Mouse (Mus musculus): ENCODE data around the gene Olfr536. TPM values are rescaled to one million over a fixed set of nuclear protein-coding genes. Genes with fewer than 3 reads are reported as not detected.
"Not testable (repeated sequence)": the region's sequence is repeated elsewhere in the genome, so short reads cannot be mapped to it uniquely, and the experiment has no call there.

The Olfr536 gene
- polyA plus RNA-seq (2016; fragmentation: Nextera tagmentation; extraction: Ambion mirVana), result not detected in 2 replicates

GRCm38 (mm10) chr7:140507346-140508021 is at the start of gene Olfr536:
Gene Olfr536 (minus strand): TSS chr7:140507396.
- not testable (repeated sequence) for H3K36me3 ChIP-seq; H3K4me3 ChIP-seq; DNase-seq (ENCODE audit: low spot score); H3K27me3 ChIP-seq (ENCODE audit: low read depth, poor library complexity, severe bottlenecking); H3K27ac ChIP-seq (replicated peaks); H3K9me3 ChIP-seq (replicated peaks); H3K4me1 ChIP-seq
- 97% methylated on average over 2 of the region's 2 CpGs for WGBS

- no peaks in the 10 kb centered on the region for H3K27me3 ChIP-seq (ENCODE audit: low read depth, poor library complexity, severe bottlenecking)
- no peaks in the 10 kb centered on the region for H3K36me3 ChIP-seq
- H3K9me3 ChIP-seq (replicated peaks), result no peaks in the 10 kb centered on the region
- H3K27ac ChIP-seq (replicated peaks), result no peak overlapping the region
- no peak for DNase-seq (ENCODE audit: low spot score)
- H3K4me1 ChIP-seq, result no peaks in the 10 kb centered on the region
- 82% methylated on average over 2 of the region's 2 CpGs for WGBS
- H3K4me3 ChIP-seq, result no peak overlapping the region
Measured at GRCm38 (mm10) chr7:140539746-140540145, 32.5 kb upstream of the Olfr536 start.

- H3K4me1 ChIP-seq, result no peaks in the 10 kb centered on the region
- no peak overlapping the region for H3K4me3 ChIP-seq
- DNase-seq (ENCODE audit: low spot score), result no peak
- H3K27me3 ChIP-seq (ENCODE audit: low read depth, poor library complexity, severe bottlenecking), result no peaks in the 10 kb centered on the region
- no peaks in the 10 kb centered on the region for H3K36me3 ChIP-seq
- no peak overlapping the region for H3K27ac ChIP-seq (replicated peaks)
- H3K9me3 ChIP-seq (replicated peaks), result no peaks in the 10 kb centered on the region
Measured at GRCm38 (mm10) chr7:140494702-140495101, 12.5 kb downstream of the Olfr536 start.

- Histone ChIP-seq H3K27ac (replicated peaks) (no peak overlapping the region), H3K4me3 (no peak overlapping the region), H3K4me1 (no peaks in the 10 kb centered on the region), H3K27me3 (ENCODE audit: low read depth, poor library complexity, severe bottlenecking) (no peaks in the 10 kb centered on the region), H3K9me3 (replicated peaks) (no peaks in the 10 kb centered on the region), H3K36me3 (no peaks in the 10 kb centered on the region)
- WGBS, result 42% methylated on average over 2 of the region's 2 CpGs
- no peak for DNase-seq (ENCODE audit: low spot score)
Measured at GRCm38 (mm10) chr7:140494231-140494630, 13.0 kb downstream of the Olfr536 start.

GRCm38 (mm10) chr7:140488981-140489380 is 18.2 kb downstream of the Olfr536 start:
- Histone ChIP-seq H3K4me3 (no peak overlapping the region), H3K36me3 (no peaks in the 10 kb centered on the region), H3K27me3 (ENCODE audit: low read depth, poor library complexity, severe bottlenecking) (no peaks in the 10 kb centered on the region), H3K27ac (replicated peaks) (no peak overlapping the region), H3K4me1 (no peaks in the 10 kb centered on the region), H3K9me3 (replicated peaks) (no peaks in the 10 kb centered on the region)
- no peak for DNase-seq (ENCODE audit: low spot score)
- WGBS, result 84% methylated on average over 1 of the region's 1 CpGs

- Histone ChIP-seq H3K9me3 (replicated peaks) (no peaks in the 10 kb centered on the region), H3K27ac (replicated peaks) (no peak within 1 kb of the TSS), H3K4me3 (no peak within 1 kb of the TSS), H3K36me3 (no peaks in the 10 kb centered on the region), H3K4me1 (no peaks in the 10 kb centered on the region), H3K27me3 (ENCODE audit: low read depth, poor library complexity, severe bottlenecking) (no peaks in the 10 kb centered on the region)
- DNase-seq (ENCODE audit: low spot score), result no peak
- WGBS, result 96% methylated on average over 1 of the region's 1 CpGs
Measured at GRCm38 (mm10) chr7:140483916-140484315, 23.3 kb downstream of the Olfr536 start, which contains the start of gene Olfr535. Gene Olfr535 (plus strand): TSS chr7:140484216.

- Histone ChIP-seq H3K27me3 (ENCODE audit: low read depth, poor library complexity, severe bottlenecking) (no peaks in the 10 kb centered on the region), H3K27ac (replicated peaks) (no peak overlapping the region), H3K4me3 (no peak overlapping the region), H3K36me3 (no peaks in the 10 kb centered on the region), H3K9me3 (replicated peaks) (peaks cover 13% of the 10 kb centered on the region; the same call in 1 of the 2 replicates), H3K4me1 (no peaks in the 10 kb centered on the region)
- no peak for DNase-seq (ENCODE audit: low spot score)
- WGBS, result 98% methylated on average over 1 of the region's 1 CpGs
Measured at GRCm38 (mm10) chr7:140478733-140479132, 28.5 kb downstream of the Olfr536 start.

GRCm38 (mm10) chr7:140477886-140478285 is 29.3 kb downstream of the Olfr536 start:
- no peaks in the 10 kb centered on the region for H3K4me1 ChIP-seq
- H3K27me3 ChIP-seq (ENCODE audit: low read depth, poor library complexity, severe bottlenecking), result no peaks in the 10 kb centered on the region
- H3K9me3 ChIP-seq (replicated peaks), result peaks cover 13% of the 10 kb centered on the region; the same call in 1 of the 2 replicates
- H3K27ac ChIP-seq (replicated peaks), result no peak overlapping the region
- no peaks in the 10 kb centered on the region for H3K36me3 ChIP-seq
- no peak for DNase-seq (ENCODE audit: low spot score)
- WGBS, result 77% methylated on average over 1 of the region's 1 CpGs
- H3K4me3 ChIP-seq, result no peak overlapping the region

- H3K9me3 ChIP-seq (replicated peaks); H3K27me3 ChIP-seq (ENCODE audit: low read depth, poor library complexity, severe bottlenecking); H3K4me3 ChIP-seq; DNase-seq (ENCODE audit: low spot score); H3K4me1 ChIP-seq; H3K36me3 ChIP-seq; H3K27ac ChIP-seq (replicated peaks): not testable (repeated sequence)
- WGBS, result 86% methylated on average over 1 of the region's 1 CpGs
Measured at GRCm38 (mm10) chr7:140463070-140463469, 44.1 kb downstream of the Olfr536 start, which contains the start of gene Olfr533. Gene Olfr533 (plus strand): TSS chr7:140463370.

Other genes with a start within 250 kb of the Olfr536 start
- not detected in 2 replicates for gene Olfr525, start 186.5 kb downstream of the Olfr536 start, polyA plus RNA-seq (2016; fragmentation: Nextera tagmentation; extraction: Ambion mirVana)
- not detected in 2 replicates for gene Olfr527, start 173.4 kb downstream of the Olfr536 start, polyA plus RNA-seq (2016; fragmentation: Nextera tagmentation; extraction: Ambion mirVana)
- not detected in 2 replicates for gene Olfr60, start 145.7 kb downstream of the Olfr536 start, polyA plus RNA-seq (2016; fragmentation: Nextera tagmentation; extraction: Ambion mirVana)
- gene Olfr530, start 131.1 kb downstream of the Olfr536 start, polyA plus RNA-seq (2016; fragmentation: Nextera tagmentation; extraction: Ambion mirVana), result not detected in 2 replicates
- gene Olfr531, start 104.5 kb downstream of the Olfr536 start, polyA plus RNA-seq (2016; fragmentation: Nextera tagmentation; extraction: Ambion mirVana), result not detected in 2 replicates
- gene Olfr532, start 85.8 kb downstream of the Olfr536 start, polyA plus RNA-seq (2016; fragmentation: Nextera tagmentation; extraction: Ambion mirVana), result not detected in 2 replicates
- not detected in 2 replicates for gene Olfr533, start 44.0 kb downstream of the Olfr536 start, polyA plus RNA-seq (2016; fragmentation: Nextera tagmentation; extraction: Ambion mirVana)
- not detected in 2 replicates for gene Olfr535, start 23.2 kb downstream of the Olfr536 start, polyA plus RNA-seq (2016; fragmentation: Nextera tagmentation; extraction: Ambion mirVana)
- gene Olfr538, start 60.5 kb upstream of the Olfr536 start, polyA plus RNA-seq (2016; fragmentation: Nextera tagmentation; extraction: Ambion mirVana), result not detected in 2 replicates
- 0.04 and 0.09 TPM in 2 replicates for gene Olfr46, start 93.9 kb upstream of the Olfr536 start, polyA plus RNA-seq (2016; fragmentation: Nextera tagmentation; extraction: Ambion mirVana)
- gene Olfr61, start 121.6 kb upstream of the Olfr536 start, polyA plus RNA-seq (2016; fragmentation: Nextera tagmentation; extraction: Ambion mirVana), result not detected in 2 replicates
- not detected in 2 replicates for gene Olfr53, start 139.1 kb upstream of the Olfr536 start, polyA plus RNA-seq (2016; fragmentation: Nextera tagmentation; extraction: Ambion mirVana)
- gene Olfr539, start 152.5 kb upstream of the Olfr536 start, polyA plus RNA-seq (2016; fragmentation: Nextera tagmentation; extraction: Ambion mirVana), result not detected in 2 replicates
- gene Olfr45, start 174.6 kb upstream of the Olfr536 start, polyA plus RNA-seq (2016; fragmentation: Nextera tagmentation; extraction: Ambion mirVana), result not detected in 2 replicates
- not detected in 2 replicates for gene Olfr541, start 189.9 kb upstream of the Olfr536 start, polyA plus RNA-seq (2016; fragmentation: Nextera tagmentation; extraction: Ambion mirVana)

Measured in midbrain, embryonic 10.5 days (tissue).